Comparison of ENCODE assay signal across 11 mouse cellular contexts in the genomic region with DNA sequence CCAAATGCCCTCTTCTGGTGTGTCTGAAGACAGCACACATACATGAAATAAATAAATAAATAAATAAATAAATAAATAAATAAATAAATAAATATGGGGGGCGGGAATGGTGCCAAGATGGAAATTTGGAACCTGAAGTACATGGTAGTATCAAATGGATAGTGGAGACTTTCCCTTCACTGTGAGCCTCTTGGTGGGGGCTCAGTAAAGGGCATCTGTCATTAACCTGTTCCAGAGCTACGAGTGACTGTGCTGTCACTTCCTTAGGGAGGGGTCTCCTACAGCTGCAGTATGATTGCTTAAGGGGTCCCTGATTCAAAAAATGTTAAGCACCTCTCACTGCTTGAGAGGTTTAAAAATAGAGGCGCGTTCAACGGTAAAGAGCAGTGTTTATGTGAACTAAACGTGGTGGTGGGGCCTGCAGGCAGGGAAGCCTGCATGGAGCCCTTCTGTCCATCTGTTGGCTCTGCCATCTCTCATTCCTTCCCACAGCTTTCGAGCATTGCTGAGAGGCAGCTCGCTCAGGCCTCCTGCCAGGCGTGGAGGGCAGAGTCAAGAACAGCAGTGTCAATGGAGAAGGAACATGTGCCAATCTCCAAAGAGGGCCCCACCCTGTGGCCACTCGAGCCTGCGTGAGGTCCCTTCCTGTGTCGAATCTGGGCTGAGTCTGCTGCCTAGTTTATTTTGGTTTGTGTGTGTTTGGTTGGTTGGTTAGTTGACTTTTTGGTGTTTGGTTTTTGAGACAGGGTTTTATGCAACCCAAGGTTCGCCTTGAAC. TPM values are rescaled to one million over a fixed set of nuclear protein-coding genes. Genes with fewer than 3 reads are reported as not detected.
DNase-seq lines count a peak whose midpoint lies in the region; ATAC-seq and TF ChIP-seq lines count a peak whose summit lies in the region.
"Had no signal": no experiment of that assay in that cellular context is flagged by ENCODE, and none has a peak within 500 bp of the region (broad histone marks: within the 10 kb centered on the region; RNA-seq: fewer than 3 reads in every experiment).

No protein-coding gene starts in this region.

- WGBS in liver, adult 2 months, result 48% methylated on average over 13 of the region's 13 CpGs
- 69% methylated on average over 13 of the region's 13 CpGs for WGBS in forebrain, embryonic 15.5 days

- peak; percentile 30 for DNase-seq in layer of hippocampus, adult 9-11 months
- no peak for DNase-seq in layer of hippocampus, adult 9-10 months (ENCODE audit: low spot score)
- peak; percentile 57 for DNase-seq in liver, adult 2 months (ENCODE audit: extremely low read depth, low read depth, low spot score)
- DNase-seq in kidney, postnatal 14 days, result no peak
- DNase-seq in ovary, adult 18-20 months (ENCODE audit: low spot score), result no peak

- H3K4me3 ChIP-seq in liver, adult 2 months (ENCODE audit: insufficient read depth, low read depth, low read length), result no peak overlapping the region
- no peak overlapping the region for H3K4me3 ChIP-seq in forebrain, embryonic 15.5 days
- H3K4me3 ChIP-seq: embryonic facial prominence, embryonic 12.5 days; midbrain, embryonic 12.5 days; stomach, embryonic 15.5 days had no signal

- no peaks in the 10 kb centered on the region for H3K9me3 ChIP-seq in forebrain, embryonic 15.5 days
- H3K9me3 ChIP-seq: embryonic facial prominence, embryonic 12.5 days; midbrain, embryonic 12.5 days; stomach, embryonic 15.5 days had no signal

- no peak for TF ChIP-seq POLR2A in liver, adult 2 months (IDR thresholded peaks at IDR 0.05; ENCODE audit: extremely low read depth, insufficient read depth, low read length)

- H3K27ac ChIP-seq in liver, adult 2 months (replicated peaks; ENCODE audit: insufficient read depth, low read depth, low read length), result no peak overlapping the region
- H3K27ac ChIP-seq in forebrain, embryonic 15.5 days (replicated peaks), result no peak overlapping the region
- H3K27ac ChIP-seq: embryonic facial prominence, embryonic 12.5 days; midbrain, embryonic 12.5 days; stomach, embryonic 15.5 days had no signal

- H3K9ac ChIP-seq in liver, adult 2 months (ENCODE audit: low read depth, low read length), result no peak overlapping the region
- no peak overlapping the region for H3K9ac ChIP-seq in forebrain, embryonic 15.5 days (replicated peaks)
- H3K9ac ChIP-seq: embryonic facial prominence, embryonic 12.5 days; midbrain, embryonic 12.5 days; stomach, embryonic 15.5 days had no signal

- ATAC-seq in common myeloid progenitor, adult 5-6 weeks (replicated peaks; ENCODE audit: low read depth, poor library complexity, severe bottlenecking), result peak; percentile 71
- peak; percentile 73 for ATAC-seq in megakaryocyte-erythroid progenitor cell, adult 5-6 weeks (replicated peaks; ENCODE audit: low FRiP score, low TSS enrichment, poor library complexity, severe bottlenecking)
- ATAC-seq in forebrain, embryonic 15.5 days (replicated peaks), result no peak

- no peaks in the 10 kb centered on the region; the same call in 1 of the 2 replicates for H3K4me1 ChIP-seq in liver, adult 2 months (ENCODE audit: control insufficient read depth, insufficient read depth, low read length)
- peaks cover 3% of the 10 kb centered on the region for H3K4me1 ChIP-seq in forebrain, embryonic 15.5 days

- no peaks in the 10 kb centered on the region for H3K27me3 ChIP-seq in liver, adult 2 months (ENCODE audit: control insufficient read depth, insufficient read depth, low read length)
- peaks cover under 1% of the 10 kb centered on the region; the same call in 1 of the 2 replicates for H3K27me3 ChIP-seq in forebrain, embryonic 15.5 days
- H3K27me3 ChIP-seq: stomach, embryonic 15.5 days had no signal

- no peaks in the 10 kb centered on the region for H3K36me3 ChIP-seq in liver, adult 2 months (ENCODE audit: control insufficient read depth, insufficient read depth, low read length)
- H3K36me3 ChIP-seq in forebrain, embryonic 15.5 days, result no peaks in the 10 kb centered on the region
- H3K36me3 ChIP-seq: embryonic facial prominence, embryonic 12.5 days; midbrain, embryonic 12.5 days; stomach, embryonic 15.5 days had no signal

- peaks cover 10% of the 10 kb centered on the region; the same call in 1 of the 2 replicates for H3K79me2 ChIP-seq in liver, adult 2 months (ENCODE audit: control insufficient read depth, insufficient read depth, low read length)

- H3K4me2 ChIP-seq in forebrain, embryonic 15.5 days (replicated peaks), result no peak overlapping the region
- H3K4me2 ChIP-seq: embryonic facial prominence, embryonic 12.5 days; midbrain, embryonic 12.5 days; stomach, embryonic 15.5 days had no signal

- no peak for TF ChIP-seq CTCF in liver, adult 2 months (IDR thresholded peaks at IDR 0.05; ENCODE audit: low read depth, low read length)

RNA-seq across cellular contexts. Expression of a gene that starts 46.8 kb away (rescaled TPM):
- total RNA-seq in common myeloid progenitor, adult 5-6 weeks (2017), result 0.24 and 1.6 TPM in 2 replicates
- 1.3 and 2.4 TPM in 2 replicates for total RNA-seq in liver, adult 2 months (2014; rRNA removed)
- polyA plus RNA-seq in liver, adult 2 months (2012; rRNA removed), result 9.5 and 10.0 TPM in 2 replicates
- not detected in 2 replicates for total RNA-seq in megakaryocyte-erythroid progenitor cell, adult 5-6 weeks (2014; fragmentation: Nextera tagmentation)
- 0.80 TPM in 1 of 2 replicates, not detected in the other for total RNA-seq in megakaryocyte-erythroid progenitor cell, adult 5-6 weeks (2017)
- polyA plus RNA-seq in forebrain, embryonic 15.5 days (2015; fragmentation: Nextera tagmentation; extraction: Ambion mirVana), result 5.6 and 6.9 TPM in 2 replicates

RNA-seq across cellular contexts. Expression of a gene that starts 49.3 kb away (rescaled TPM):
- total RNA-seq in common myeloid progenitor, adult 5-6 weeks (2017), result 7.1 and 10.5 TPM in 2 replicates
- total RNA-seq in liver, adult 2 months (2014; rRNA removed), result 11.3 and 14.2 TPM in 2 replicates
- 49.1 and 53.5 TPM in 2 replicates for polyA plus RNA-seq in liver, adult 2 months (2012; rRNA removed)
- total RNA-seq in megakaryocyte-erythroid progenitor cell, adult 5-6 weeks (2014; fragmentation: Nextera tagmentation), result 22.3 and 25.0 TPM in 2 replicates
- 13.3 and 14.2 TPM in 2 replicates for total RNA-seq in megakaryocyte-erythroid progenitor cell, adult 5-6 weeks (2017)
- 14.8 and 16.2 TPM in 2 replicates for polyA plus RNA-seq in forebrain, embryonic 15.5 days (2015; fragmentation: Nextera tagmentation; extraction: Ambion mirVana)

Comparison
In these comparisons a context has a peak if more than half of its experiments do, and no peak if none do; other contexts are left out.
1. DNase-seq: peak in layer of hippocampus, adult 9-11 months (single experiment) and liver, adult 2 months (single experiment); none in layer of hippocampus, adult 9-10 months (single experiment), kidney, postnatal 14 days (single experiment) and ovary, adult 18-20 months (single experiment).